Mouse (Mus musculus) heart, adult 9 months (tissue): ENCODE measurements at regions not wholly inside any gene's neighbourhood (a gene's known extent, or its start where the extent isn't known, plus 50 kb on each side); places are given as distances from the start of the nearest gene placed in this dataset.

Source experiments
- DNase-seq, 2 experiments: peaks; one replicate each; pipeline ENCODE4 v3.0.0; 2022; ENCODE audit warnings: low spot score in 2 of 2

DNA sequence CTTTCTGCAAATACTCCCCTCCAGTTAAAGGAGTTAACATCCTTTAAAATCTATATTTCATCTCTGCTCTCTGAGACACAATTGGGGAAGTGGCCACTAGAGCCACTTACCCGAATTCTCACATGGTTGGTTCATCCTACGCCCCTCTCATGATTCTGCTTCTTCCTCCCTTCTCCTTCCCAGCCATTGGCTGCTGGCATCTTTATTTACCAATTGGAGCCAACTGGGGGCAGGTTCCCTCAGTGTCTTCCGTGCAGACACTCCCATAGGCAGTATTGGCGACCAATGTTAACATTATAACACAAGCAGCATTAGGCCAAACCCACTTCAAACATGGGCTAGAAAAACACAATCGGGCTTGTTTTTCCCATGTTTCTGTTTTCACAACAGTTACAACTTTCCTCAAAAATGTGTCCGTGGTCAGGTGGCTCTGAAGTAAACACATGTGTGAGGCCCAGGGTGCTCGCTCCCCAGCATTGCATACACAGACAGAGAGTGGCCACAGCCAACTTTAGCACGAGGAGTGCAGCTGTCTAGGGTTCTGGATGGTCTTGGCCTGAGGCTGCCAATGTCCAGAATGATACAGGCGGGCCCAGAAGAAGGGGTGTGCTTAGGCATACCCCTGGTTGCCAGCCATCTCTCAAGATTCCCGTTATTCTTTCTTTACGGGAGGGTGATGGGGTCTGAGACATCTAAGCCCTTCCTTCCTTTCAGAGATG, 119.1 kb downstream of the Zfp706 start:
- no peak for DNase-seq

GRCm38 (mm10) chr15:36884671-36885365, 122.8 kb downstream of the Zfp706 start:
- no peak for DNase-seq

- no peak for DNase-seq
Observed at GRCm38 (mm10) chr15:36884074-36884473, 123.5 kb downstream of the Zfp706 start.

GRCm38 (mm10) chr15:36883156-36883555, 124.4 kb downstream of the Zfp706 start:
- no peak for DNase-seq

- DNase-seq = no peak
Observed at GRCm38 (mm10) chr15:36881576-36881975, 126.0 kb downstream of the Zfp706 start.

- DNase-seq = no peak
Observed at GRCm38 (mm10) chr15:36880602-36881001, 127.0 kb downstream of the Zfp706 start.

DNA sequence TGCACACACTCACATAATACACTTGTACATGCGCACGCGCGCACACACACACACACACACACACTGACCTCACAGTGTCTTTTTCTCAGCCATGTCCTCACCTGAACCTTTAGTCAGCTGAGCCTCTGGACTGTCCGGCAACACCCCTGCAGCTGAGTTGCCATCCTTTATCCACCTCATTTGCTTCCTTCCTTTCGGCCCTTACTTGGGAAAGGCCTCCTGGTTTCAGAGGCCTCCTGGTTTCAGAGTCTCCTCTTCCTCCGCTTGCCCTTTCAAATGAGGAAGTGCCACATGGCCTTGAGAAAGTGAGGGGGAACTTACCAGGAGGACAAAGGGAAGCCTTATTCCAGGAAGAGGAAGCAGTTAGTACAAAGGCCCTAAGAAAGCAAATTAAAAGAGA, 128.0 kb downstream of the Zfp706 start:
- peak in 1 of 2 experiments; percentile 29 for DNase-seq

GRCm38 (mm10) chr15:36878960-36879359, 128.6 kb downstream of the Zfp706 start:
- DNase-seq = no peak

GRCm38 (mm10) chr15:36878276-36878675, 129.3 kb downstream of the Zfp706 start:
- DNase-seq = no peak

DNA sequence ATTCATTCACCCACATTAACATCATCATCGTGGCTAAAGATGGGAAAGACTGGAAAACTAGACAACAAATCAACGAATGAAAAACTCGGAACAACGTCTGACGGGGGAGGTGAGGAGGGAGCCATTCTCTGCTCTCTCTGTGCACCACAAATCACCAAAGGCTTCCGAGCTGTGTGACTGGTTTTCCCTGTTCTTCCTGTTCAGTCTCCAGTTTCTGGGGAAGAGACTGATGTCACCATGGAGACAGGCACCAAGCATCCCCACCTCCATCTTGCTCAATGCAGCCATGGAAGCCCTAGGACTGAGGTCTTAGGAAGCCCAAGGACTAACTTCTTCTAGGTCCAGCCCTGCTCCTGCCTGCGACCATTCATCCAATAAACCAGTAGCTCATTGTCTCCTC, 130.1 kb downstream of the Zfp706 start:
- DNase-seq = no peak

DNA sequence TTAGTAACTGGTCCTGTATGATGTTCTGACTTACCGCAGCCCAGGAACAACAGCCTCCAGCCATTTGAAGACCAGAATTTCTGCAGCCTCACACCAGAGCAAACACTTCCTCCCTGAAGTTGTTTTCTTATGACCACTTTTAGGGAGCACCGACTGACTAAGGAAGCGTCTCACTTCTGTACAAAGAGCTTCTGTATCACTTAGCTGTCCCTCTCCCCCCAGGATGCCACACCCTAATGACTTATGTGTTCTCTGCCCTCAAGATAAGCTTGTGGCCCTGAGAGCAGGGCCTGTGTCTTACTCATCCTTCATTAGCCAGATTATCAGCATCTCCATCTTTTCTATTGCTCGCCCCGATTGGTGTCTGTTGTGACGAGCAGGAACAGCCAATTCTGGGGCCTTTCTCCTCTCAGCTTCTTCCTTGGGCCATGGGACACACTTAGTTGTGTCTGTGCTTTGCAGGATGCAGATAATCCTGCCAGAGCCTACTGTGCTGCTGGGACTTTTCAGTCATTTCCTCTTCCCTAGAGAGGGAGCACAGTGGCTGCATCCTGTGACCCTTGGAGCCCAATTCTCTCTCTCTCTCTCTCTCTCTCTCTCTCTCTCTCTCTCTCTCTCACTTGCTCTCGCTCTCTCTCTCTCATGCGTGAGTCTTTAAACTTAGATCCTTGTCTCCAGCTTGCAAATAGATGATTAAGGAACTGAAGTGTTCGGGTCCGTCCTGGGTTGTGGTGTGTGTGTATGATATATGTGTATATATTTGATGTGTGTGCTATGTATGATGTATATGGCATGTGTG, 131.4 kb downstream of the Zfp706 start:
- no peak for DNase-seq

DNA sequence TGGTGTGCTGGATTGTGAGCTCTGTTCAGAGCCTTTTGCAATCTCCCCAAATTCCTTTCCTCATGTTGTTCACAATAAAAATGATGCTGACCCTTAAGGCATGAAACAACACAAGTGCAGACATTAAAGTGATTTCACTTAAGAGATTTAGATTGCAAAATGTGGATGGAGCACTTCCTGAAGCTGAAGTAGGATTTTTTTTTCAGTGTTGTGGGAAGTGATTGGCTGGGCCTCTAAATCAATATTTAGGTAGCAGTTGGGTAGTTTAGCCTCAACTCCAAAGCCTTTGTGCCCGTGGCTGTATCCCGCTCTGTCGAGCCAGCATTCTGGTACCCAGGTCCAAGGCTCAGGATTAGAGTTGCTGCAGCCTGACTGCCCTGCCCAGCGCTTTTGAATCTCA, 133.0 kb downstream of the Zfp706 start:
- DNase-seq = no peak

- DNase-seq = no peak
Observed at GRCm38 (mm10) chr15:36873884-36874243, 133.7 kb downstream of the Zfp706 start.

DNA sequence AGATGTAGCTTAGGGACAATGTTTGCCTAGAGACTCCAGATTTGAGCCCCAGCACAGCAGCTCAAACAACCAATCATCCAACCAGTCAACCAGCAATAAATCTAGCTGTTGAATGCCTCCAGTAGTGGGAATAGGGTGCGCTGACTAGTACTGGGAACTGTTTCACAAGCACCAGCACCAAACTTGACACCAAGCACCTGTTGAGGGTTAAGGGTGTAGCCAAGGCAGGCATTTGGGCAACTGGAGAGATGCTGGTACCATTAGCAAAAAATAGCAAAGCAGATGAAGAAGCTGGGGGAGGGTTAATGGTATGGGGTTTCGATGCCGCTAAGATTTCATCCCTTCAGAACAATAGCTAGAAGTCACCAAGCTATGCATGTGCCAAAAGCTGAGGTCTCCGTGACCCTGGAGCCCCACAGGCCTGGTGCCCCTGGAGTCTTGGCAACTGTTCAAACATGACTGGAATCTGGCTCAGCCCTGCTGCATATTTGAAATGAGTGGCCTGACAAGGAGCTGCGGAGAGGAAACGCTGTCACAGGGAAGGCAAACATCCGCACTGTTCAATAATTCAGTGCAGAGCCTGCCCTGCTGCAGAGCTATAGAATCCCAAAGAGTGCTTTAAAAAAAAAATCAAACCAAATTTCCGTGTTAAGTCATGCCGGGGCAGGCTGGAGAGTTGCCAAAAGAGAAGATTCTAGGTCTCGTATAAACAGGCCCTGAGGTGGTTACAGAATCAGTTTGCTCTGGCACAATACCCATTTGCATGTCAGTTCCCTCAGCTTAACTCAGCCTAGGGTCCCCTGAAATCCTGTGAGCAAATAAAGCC, 134.3 kb downstream of the Zfp706 start:
- peak; percentile 60 to 81 for DNase-seq

DNA sequence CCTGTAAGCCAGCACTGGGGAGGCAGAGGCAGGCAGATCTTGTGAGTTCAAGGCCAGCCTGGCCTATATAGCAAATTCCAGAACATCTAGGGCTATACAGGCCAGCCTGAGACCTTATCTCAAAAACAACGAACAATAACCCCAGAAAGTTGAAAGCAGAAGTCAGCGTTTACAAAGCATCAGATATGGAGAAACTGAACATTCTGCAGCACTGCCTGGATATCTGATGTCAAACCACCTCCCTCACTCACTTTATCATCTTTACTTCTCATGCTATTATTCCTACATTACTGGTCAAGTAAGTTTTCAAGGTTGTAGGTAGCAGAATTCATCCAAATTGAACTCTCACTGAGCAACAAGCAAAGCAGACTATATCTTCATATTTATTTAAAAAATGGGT, 135.0 kb downstream of the Zfp706 start:
- no peak for DNase-seq

DNA sequence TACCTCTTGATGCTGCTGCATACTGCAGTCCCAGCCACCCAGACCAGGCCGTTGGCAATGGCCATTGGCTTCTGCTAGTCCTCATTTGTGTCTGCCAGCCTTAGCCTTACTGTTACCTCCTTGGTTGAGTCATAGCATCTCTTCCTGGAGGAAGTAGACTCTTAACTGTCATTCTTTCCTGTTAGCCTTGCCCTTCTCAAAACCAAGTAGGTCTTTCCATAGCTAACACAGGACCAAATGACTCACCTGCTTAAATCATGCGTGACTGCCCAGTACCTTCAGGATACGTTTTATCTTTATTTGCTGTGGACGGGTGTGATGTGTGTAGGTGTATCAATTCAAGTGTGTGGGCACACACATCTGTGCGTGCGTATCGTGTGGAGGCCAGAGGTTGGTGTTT, 136.9 kb downstream of the Zfp706 start:
- DNase-seq = no peak

DNA sequence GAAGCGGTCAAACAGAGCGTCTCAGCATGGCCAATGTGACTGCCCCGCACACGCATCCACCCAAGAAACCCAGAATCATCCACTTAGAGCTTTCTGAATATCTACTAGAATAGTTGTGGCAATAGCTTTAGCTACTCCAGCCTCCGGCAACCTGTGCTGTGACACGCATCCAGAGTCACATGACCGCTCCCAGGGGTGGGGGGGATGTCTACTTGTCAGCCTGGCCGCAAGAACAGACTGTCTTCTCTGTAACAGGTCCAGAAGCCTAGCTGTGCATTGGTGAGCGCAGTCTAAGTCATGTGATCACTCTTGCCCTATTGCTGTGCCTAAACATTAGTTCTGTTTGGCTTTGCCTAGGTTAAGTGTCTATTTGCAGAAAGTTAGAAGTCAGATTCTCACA, 137.5 kb downstream of the Zfp706 start:
- DNase-seq = no peak

GRCm38 (mm10) chr15:36866088-36866487, 141.5 kb downstream of the Zfp706 start:
- no peak for DNase-seq

DNA sequence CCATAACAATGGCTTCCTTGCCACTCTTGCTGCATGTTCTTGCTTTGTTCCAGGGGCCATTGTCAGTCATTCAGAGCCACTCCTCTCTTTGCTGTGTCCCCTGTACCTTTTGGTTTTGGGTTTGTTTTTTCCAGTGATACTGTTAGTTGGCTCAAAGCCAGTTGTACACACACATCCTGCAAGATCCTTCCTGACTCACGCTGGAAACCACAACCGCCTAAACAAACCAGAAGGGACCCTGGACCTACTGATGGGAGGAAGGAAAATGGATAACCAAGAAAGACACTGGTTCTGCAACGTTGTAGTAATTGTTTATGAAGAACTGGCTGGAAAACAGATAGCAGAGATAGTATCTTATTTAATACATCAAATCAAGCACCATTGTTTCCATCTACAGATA, 142.2 kb downstream of the Zfp706 start:
- DNase-seq = no peak

GRCm38 (mm10) chr15:36864046-36864445, 143.5 kb downstream of the Zfp706 start:
- no peak for DNase-seq

DNA sequence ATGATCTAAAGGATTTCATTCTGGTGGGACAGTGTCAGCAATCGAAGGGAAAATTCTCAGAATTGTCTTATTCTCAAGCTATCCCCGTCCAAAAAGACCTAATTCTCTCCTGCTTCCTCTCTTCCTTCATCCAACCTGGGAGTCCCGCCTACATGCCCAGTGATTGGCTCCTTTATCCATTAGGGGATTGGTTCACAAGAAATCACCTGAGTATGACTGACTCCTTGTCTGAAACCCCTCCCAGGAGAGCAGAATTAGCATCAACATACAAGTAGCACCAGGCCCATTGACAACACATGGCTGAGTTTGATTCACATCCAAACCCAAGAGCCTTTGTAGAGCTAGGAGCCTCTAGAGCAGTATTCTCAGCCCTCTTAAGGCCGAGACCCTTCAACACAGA, 148.9 kb downstream of the Zfp706 start:
- DNase-seq = no peak

DNA sequence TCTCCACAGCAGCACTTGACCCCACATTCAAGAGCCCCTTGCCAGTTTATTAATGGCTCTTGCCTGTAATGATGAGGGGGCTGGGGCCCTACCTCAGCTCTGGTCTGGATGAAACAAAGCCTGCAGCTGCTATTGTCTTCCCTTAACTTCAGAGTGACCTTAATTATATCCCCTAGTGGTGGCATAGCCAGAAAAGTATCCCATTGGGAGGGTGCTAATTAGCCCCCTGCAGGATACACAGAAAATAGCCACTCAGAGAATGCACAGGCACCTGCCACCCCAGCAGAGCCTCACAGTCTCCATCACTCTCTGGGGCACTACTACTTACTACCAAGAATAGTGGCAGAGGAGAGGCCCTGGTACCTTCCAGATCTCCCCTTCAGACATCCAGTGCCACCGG, 150.0 kb downstream of the Zfp706 start:
- no peak for DNase-seq
